Mouse (Mus musculus) gastrocnemius, adult 2 months (tissue): Measurements from ENCODE around the gene Hoxd3. TPM values are rescaled to one million over a fixed set of nuclear protein-coding genes. Genes with fewer than 3 reads are reported as not detected.

Experiments used
- DNase-seq: peaks from one replicate; pipeline ENCODE4 v3.0.0; 2022
- H3K27ac ChIP-seq: fragments of 200-600 bp; 2 replicates; pipeline ENCODE4 v1.8.1; 2022; ENCODE audit warnings: mild to moderate bottlenecking
- H3K4me3 ChIP-seq: fragments of 200-600 bp; 2 replicates; pipeline ENCODE4 v1.8.1; 2022; ENCODE audit warnings: mild to moderate bottlenecking, moderate library complexity
- CTCF ChIP-seq: fragments of 200-600 bp; IDR thresholded peaks from 2 replicates; pipeline ENCODE4 v1.8.1; 2022; ENCODE audit warnings: antibody characterized with exemption, mild to moderate bottlenecking, moderate library complexity
- intact Hi-C: fragments of 180-260 bp; cut with DNase I; formaldehyde crosslinking; loops from one replicate; pipeline ENCODE4 v1.15.1; 2025
- total RNA-seq, 2 experiments: library from RNA; stranded (reverse); gene quantifications; 2 replicates each; pipeline ENCODE4 v1.2.3; 2021

Gene Hoxd3
- total RNA-seq, 2 experiments from 2014 or later: not detected

GRCm38 (mm10) chr2:74720384-74720783, 8.7 kb downstream of the Hoxd3 start:
- no peak for TF ChIP-seq CTCF
- intact Hi-C loops: no loop called here
- H3K4me3 ChIP-seq: no peak overlapping the region
- H3K27ac ChIP-seq: no peak overlapping the region
- DNase-seq: no peak

DNA sequence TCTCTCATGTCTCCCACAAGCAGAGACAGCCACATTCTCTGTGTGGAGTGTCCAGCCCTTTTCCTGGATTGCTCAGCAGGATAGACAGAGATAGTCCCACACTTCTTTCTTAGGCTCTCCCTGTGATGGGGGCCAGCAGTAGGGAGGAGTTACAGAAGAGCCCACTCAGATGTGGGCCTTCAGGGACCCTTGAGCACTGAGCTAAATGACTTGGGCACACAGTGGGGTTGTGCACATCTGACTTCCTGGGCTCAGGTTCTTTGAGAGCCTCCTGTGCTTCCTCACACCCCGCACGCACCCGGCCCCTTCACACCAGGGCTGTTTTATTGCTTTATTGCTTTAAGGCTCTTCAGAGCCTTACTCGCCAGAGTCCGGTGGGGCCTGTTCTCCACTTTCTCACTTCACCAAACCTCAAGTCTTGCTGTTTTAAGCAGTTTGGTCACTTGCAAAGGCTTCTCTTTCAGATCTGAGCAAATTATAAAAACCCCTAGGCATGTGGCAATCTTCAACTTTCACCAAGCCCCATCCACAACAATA, 9.3 kb downstream of the Hoxd3 start:
- no peak for TF ChIP-seq CTCF
- no peak overlapping the region for H3K27ac ChIP-seq
- no peak for DNase-seq
- no peak overlapping the region for H3K4me3 ChIP-seq
- intact Hi-C loops: no loop called here

GRCm38 (mm10) chr2:74721882-74722281, 10.2 kb downstream of the Hoxd3 start:
- DNase-seq: no peak
- no peak for TF ChIP-seq CTCF
- Histone ChIP-seq H3K27ac (0 out of 2 replicates have a peak overlapping the region, but pooled peaks have one; percentile 9), H3K4me3 (peak overlapping the region; percentile 33)
- intact Hi-C loops: no loop called here

- Histone ChIP-seq H3K4me3 (no peak overlapping the region), H3K27ac (no peak overlapping the region)
These were observed 11.2 kb downstream of the Hoxd3 start for GRCm38 (mm10) chr2:74722949-74723348.

DNA sequence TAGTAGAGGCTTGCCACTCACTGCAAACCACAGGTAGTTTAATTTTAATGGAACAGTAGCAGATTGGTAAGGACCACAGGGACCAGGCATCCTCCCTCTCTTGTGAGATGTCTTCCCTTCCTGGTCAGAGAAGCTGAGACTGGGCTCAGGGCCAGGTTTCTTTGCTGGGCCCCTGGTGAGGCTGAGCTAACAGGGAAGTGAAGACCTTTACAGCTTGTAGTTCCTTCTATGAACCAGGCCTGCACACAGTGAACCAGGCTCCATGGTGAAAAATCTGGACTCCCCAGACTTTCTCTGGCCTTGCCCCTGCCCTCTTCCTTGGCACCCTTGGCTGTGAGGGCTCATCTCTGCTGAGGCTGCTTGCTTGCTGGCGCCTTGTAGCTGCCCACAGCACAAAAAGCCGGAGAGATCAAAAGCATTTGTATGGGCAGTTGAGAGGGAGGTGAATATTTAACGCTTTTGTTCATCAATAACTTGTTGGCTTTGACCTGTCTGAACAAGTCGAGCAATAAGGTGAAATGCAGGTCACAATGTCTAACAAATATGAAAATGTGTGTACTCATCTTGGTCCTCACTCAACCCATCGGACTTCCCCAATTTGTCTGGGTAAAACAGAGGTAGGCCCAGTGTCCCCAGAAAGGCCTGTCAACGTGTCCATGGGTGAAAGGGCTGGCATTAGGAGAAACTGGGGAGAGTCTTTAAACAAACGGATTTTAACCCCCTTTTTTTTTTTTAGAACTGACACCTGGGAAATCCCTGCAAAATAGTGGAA, 12.7 kb downstream of the Hoxd3 start:
- no peak for TF ChIP-seq CTCF
- H3K27ac ChIP-seq: no peak overlapping the region
- DNase-seq: no peak
- intact Hi-C loops: no loop called here
- H3K4me3 ChIP-seq: no peak overlapping the region

More at GRCm38 (mm10) chr2:74722949-74723348, 11.2 kb downstream of the Hoxd3 start:
- intact Hi-C loops: no loop called here
- no peak for DNase-seq
- TF ChIP-seq CTCF: no peak

DNA sequence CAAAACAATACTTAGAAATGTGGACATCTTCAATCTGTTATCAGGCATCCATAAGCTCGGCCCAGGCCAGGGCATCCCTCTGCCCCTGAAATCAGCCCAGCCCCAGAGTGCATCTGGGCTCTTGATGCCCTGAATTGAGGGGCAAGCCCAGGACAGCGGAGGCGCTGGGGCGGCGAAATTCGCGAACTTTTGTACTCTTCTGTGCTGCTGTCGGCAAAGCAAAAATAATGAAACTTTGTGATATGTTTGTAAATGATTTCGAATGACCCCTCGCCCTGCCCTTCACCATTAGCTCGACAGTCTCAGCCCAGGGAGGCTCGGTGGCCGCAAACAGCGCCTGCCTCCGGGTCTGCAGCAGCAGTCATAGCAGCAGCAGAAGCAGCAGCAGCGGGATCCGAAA, 13.4 kb downstream of the Hoxd3 start:
- no peak overlapping the region for H3K27ac ChIP-seq
- H3K4me3 ChIP-seq: no peak overlapping the region
- intact Hi-C loops: no loop called here
- no peak for DNase-seq
- TF ChIP-seq CTCF: no peak

DNA sequence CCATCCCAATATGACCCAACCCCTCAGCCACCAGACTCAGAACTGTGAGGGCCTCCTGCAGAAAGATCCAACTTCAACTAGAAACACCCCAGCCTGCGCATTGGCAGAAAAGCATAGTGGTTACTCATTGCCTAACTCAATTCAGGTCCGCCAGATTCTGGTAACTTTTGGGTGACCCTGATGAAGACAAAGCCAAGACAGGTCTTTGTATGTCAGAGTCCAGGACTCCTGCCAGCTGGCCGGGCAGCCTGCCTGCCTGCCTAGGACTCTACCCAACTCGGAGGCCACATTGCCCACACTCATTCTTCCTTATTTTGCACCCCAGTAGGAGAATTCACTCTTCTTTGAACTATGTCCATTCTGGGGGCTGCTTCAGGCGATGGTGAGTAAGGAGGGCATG, 14.8 kb downstream of the Hoxd3 start, which contains the start of gene Gm28230:
Gm28230 (plus strand) TSS at position 178 of the 400 bp plus-strand sequence.
- Histone ChIP-seq H3K27ac (no peak within 1 kb of the TSS), H3K4me3 (peak within 1 kb of the TSS; percentile 65)
- no peak for TF ChIP-seq CTCF
- no peak for DNase-seq
- intact Hi-C loops: no loop called here

DNA sequence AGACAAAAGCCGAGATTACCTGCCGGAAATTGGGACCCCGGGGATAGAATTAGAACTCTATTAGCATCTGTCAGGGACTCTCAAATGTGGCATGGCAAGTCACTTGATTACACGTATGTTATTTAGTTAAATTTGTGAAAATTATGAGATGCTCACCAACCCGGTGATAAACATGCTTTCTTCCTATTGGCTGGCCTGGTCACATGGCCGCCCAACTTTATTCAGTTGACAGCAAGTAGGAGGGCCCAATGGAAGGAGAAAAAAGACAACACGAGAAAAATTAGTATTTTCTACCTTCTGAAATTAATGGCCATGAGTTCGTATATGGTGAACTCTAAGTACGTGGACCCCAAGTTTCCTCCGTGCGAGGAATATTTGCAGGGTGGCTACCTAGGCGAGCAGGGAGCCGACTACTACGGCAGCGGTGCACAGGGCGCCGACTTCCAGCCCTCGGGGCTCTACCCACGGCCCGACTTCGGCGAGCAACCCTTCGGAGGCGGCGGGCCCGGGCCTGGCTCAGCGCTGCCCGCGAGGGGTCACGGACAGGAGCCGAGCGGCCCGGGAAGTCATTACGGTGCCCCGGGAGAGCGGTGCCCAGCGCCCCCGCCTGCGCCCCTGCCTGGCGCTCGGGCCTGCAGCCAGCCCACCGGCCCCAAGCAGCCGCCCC, 15.4 kb downstream of the Hoxd3 start:
- H3K27ac ChIP-seq: no peak overlapping the region
- no peak for DNase-seq
- TF ChIP-seq CTCF: no peak
- intact Hi-C loops: no loop called here
- H3K4me3 ChIP-seq: peak overlapping the region; percentile 65

DNA sequence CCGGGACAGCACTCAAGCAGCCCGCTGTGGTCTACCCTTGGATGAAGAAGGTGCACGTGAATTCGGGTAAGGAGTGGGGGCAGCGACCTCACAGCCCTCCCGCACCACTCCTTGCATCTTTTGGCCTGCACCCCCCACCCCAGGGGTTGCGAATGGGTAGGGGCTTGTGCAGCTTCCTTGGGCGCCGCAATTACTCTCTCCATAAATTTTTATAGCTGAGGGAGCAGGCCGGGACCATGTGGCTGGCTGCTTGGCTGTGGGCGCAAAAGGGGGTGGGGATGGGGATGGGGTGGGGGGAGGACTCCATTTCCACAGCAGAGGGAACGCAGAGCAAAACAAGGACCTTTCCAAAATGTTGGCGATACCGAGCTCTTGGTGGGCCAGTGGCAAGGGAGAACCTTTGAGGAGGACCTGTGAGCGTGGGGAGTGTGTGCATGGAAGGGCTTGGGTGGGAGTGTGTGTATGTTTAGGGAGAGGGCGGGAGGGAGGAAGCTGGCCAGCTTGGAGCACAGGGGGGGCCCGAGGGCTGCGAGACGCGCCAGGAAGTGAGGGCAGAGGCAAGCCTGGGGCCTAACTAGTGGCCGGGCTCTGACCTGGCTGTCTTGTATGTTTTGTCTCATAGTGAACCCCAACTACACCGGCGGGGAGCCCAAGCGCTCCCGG, 16.0 kb downstream of the Hoxd3 start:
- H3K27ac ChIP-seq: no peak overlapping the region
- H3K4me3 ChIP-seq: peak overlapping the region; percentile 65
- no peak for TF ChIP-seq CTCF
- intact Hi-C loops: no loop called here
- DNase-seq: no peak

DNA sequence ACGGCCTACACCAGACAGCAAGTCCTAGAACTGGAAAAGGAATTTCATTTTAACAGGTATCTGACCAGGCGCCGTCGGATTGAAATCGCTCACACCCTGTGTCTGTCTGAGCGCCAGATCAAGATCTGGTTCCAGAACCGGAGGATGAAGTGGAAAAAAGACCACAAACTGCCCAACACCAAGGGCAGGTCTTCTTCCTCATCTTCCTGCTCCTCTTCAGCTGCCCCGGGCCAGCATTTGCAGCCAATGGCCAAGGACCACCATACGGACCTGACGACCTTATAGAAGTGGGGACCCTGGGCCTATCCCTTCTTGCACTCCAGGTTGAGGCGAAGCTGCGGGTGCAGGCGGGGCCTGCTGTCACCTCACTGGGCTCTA, 16.6 kb downstream of the Hoxd3 start:
- intact Hi-C loops: no loop called here
- H3K4me3 ChIP-seq: no peak overlapping the region
- H3K27ac ChIP-seq: no peak overlapping the region
- no peak for TF ChIP-seq CTCF
- DNase-seq: no peak

- Histone ChIP-seq H3K27ac (no peak overlapping the region), H3K4me3 (no peak overlapping the region)
- intact Hi-C loops: no loop called here
- TF ChIP-seq CTCF: no peak
- no peak for DNase-seq
These were observed 18.6 kb downstream of the Hoxd3 start for GRCm38 (mm10) chr2:74730331-74730730.

DNA sequence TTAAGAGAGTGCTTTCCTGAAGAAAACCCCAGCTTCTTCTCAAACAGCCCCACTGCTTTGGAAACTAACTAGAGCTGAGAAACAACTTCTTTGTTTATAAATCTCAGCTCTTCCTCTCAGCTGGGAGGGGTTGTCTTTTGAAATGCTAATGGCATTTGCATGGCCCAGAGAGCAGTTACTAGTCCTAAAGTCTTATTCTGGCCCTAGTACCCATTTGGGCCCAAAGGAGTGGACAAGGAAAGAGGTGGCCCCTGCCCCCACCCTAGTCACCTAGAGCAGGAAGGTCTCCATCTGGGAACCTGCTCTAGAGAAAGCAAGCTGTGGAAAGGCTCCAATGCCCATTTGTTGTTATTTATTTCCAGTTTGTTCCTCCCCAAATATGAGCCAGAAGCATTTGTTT, 19.3 kb downstream of the Hoxd3 start:
- intact Hi-C loops: no loop called here
- no peak overlapping the region for H3K4me3 ChIP-seq
- no peak for TF ChIP-seq CTCF
- no peak overlapping the region for H3K27ac ChIP-seq
- DNase-seq: no peak
